Mouse (Mus musculus): ENCODE data around the gene Eepd1. TPM values are rescaled to one million over a fixed set of nuclear protein-coding genes. Genes with fewer than 3 reads are reported as not detected.

The Eepd1 gene
- total and polyA plus RNA-seq, 3 experiments = 0.85 to 1.6 TPM; not detected in 1

- H3K36me3 ChIP-seq (ENCODE audit: control insufficient read depth in 1 of 2, insufficient read depth in 2 of 2, low read length in 2 of 2) = no peaks in the 10 kb centered on the region
- H3K4me3 ChIP-seq (ENCODE audit: control insufficient read depth in 1 of 2, insufficient read depth in 1 of 2, low read depth in 2 of 2, low read length in 2 of 2) = no peak overlapping the region
- H3K4me1 ChIP-seq (ENCODE audit: control insufficient read depth in 1 of 2, insufficient read depth in 2 of 2, low read length in 2 of 2) = no peaks in the 10 kb centered on the region
- TF ChIP-seq KAT2A (conservative IDR thresholded peaks at IDR 0.05; ENCODE audit: low read depth, low read length) (no peak), NELFE (IDR thresholded peaks at IDR 0.05; ENCODE audit: low read depth, low read length) (no peak), TBP (IDR thresholded peaks at IDR 0.05; ENCODE audit: low read depth, low read length) (no peak), RCOR1 (IDR thresholded peaks at IDR 0.05; ENCODE audit: low read depth, low read length) (no peak), MEF2A (IDR thresholded peaks at IDR 0.05; ENCODE audit: extremely low read depth, insufficient replicate concordance, low read depth, low read length, poor library complexity, severe bottlenecking) (no peak), MAZ (IDR thresholded peaks at IDR 0.05; ENCODE audit: low read depth, low read length) (no peak), USF1 (IDR thresholded peaks at IDR 0.05; ENCODE audit: low read depth, low read length) (no peak), EP300 (IDR thresholded peaks at IDR 0.05; ENCODE audit: low read depth in 1 of 2, low read length in 2 of 2) (no peak), MYB (IDR thresholded peaks at IDR 0.05; ENCODE audit: low read depth, low read length) (no peak), ETS1 (IDR thresholded peaks at IDR 0.05; ENCODE audit: low read depth, low read length) (no peak), POLR2AphosphoS2 (IDR thresholded peaks at IDR 0.05; ENCODE audit: low read length) (no peak), USF2 (IDR thresholded peaks at IDR 0.05; ENCODE audit: borderline replicate concordance in 1 of 2, insufficient read depth in 1 of 2, low read depth in 1 of 2, low read length in 2 of 2) (no peak), ZNF384 (IDR thresholded peaks at IDR 0.05; ENCODE audit: low read depth, low read length) (no peak), CHD2 (IDR thresholded peaks at IDR 0.05; ENCODE audit: low read length) (no peak), SMC3 (IDR thresholded peaks at IDR 0.05; ENCODE audit: low read depth, low read length) (no peak), JUND (IDR thresholded peaks at IDR 0.05; ENCODE audit: low read depth, low read length) (no peak), MAX (IDR thresholded peaks at IDR 0.05; ENCODE audit: low read length) (no peak), UBTF (IDR thresholded peaks at IDR 0.05; ENCODE audit: borderline replicate concordance, insufficient read depth, low read depth, low read length) (no peak)
- no peaks in the 10 kb centered on the region for H3K27me3 ChIP-seq (ENCODE audit: control insufficient read depth in 1 of 2, insufficient read depth in 2 of 2, low read length in 2 of 2)
- no peak overlapping the region for H3K27ac ChIP-seq (ENCODE audit: control insufficient read depth, low read depth, low read length)
- H3K79me2 ChIP-seq (ENCODE audit: control insufficient read depth, insufficient read depth, low read length, poor library complexity) = no peaks in the 10 kb centered on the region
- no peaks in the 10 kb centered on the region for H3K9me3 ChIP-seq (replicated peaks; ENCODE audit: insufficient read depth, low read length)
- no peak overlapping the region for H3K9ac ChIP-seq (ENCODE audit: control insufficient read depth, low read depth, low read length, poor library complexity, severe bottlenecking)
- DNase-seq (ENCODE audit: low read depth, low spot score) = no peak
Measured at GRCm38 (mm10) chr9:25531627-25532026, 50.3 kb downstream of the Eepd1 start.

GRCm38 (mm10) chr9:25532105-25532504 is 50.8 kb downstream of the Eepd1 start:
- Histone ChIP-seq H3K36me3 (ENCODE audit: control insufficient read depth in 1 of 2, insufficient read depth in 2 of 2, low read length in 2 of 2) (no peaks in the 10 kb centered on the region), H3K27ac (ENCODE audit: control insufficient read depth, low read depth, low read length) (no peak overlapping the region), H3K4me3 (ENCODE audit: control insufficient read depth in 1 of 2, insufficient read depth in 1 of 2, low read depth in 2 of 2, low read length in 2 of 2) (no peak overlapping the region), H3K79me2 (ENCODE audit: control insufficient read depth, insufficient read depth, low read length, poor library complexity) (no peaks in the 10 kb centered on the region), H3K9me3 (replicated peaks; ENCODE audit: insufficient read depth, low read length) (no peaks in the 10 kb centered on the region), H3K4me1 (ENCODE audit: control insufficient read depth in 1 of 2, insufficient read depth in 2 of 2, low read length in 2 of 2) (no peaks in the 10 kb centered on the region), H3K9ac (ENCODE audit: control insufficient read depth, low read depth, low read length, poor library complexity, severe bottlenecking) (no peak overlapping the region), H3K27me3 (ENCODE audit: control insufficient read depth in 1 of 2, insufficient read depth in 2 of 2, low read length in 2 of 2) (no peaks in the 10 kb centered on the region)
- TF ChIP-seq TCF12 (IDR thresholded peaks at IDR 0.05; ENCODE audit: low read depth, low read length) (no peak), JUND (IDR thresholded peaks at IDR 0.05; ENCODE audit: low read depth, low read length) (no peak), ELF1 (IDR thresholded peaks at IDR 0.05; ENCODE audit: low read depth, low read length) (no peak), POLR2AphosphoS2 (IDR thresholded peaks at IDR 0.05; ENCODE audit: low read length) (no peak), POLR2A (IDR thresholded peaks at IDR 0.05; ENCODE audit: control insufficient read depth in 1 of 2, insufficient read depth in 1 of 2, low read depth in 1 of 2, low read length in 2 of 2, poor library complexity in 1 of 2) (no peak), USF2 (IDR thresholded peaks at IDR 0.05; ENCODE audit: borderline replicate concordance in 1 of 2, insufficient read depth in 1 of 2, low read depth in 1 of 2, low read length in 2 of 2) (no peak), BHLHE40 (IDR thresholded peaks at IDR 0.05; ENCODE audit: borderline replicate concordance, low read depth, low read length) (no peak), TBP (IDR thresholded peaks at IDR 0.05; ENCODE audit: low read depth, low read length) (no peak), ZC3H11A (IDR thresholded peaks at IDR 0.05; ENCODE audit: low read depth, low read length) (no peak), RAD21 (IDR thresholded peaks at IDR 0.05; ENCODE audit: low read depth, low read length) (no peak), ETS1 (IDR thresholded peaks at IDR 0.05; ENCODE audit: low read depth, low read length) (no peak), USF1 (IDR thresholded peaks at IDR 0.05; ENCODE audit: low read depth, low read length) (no peak), POLR2AphosphoS5 (IDR thresholded peaks at IDR 0.05; ENCODE audit: borderline replicate concordance, low read depth, low read length) (no peak), E2F4 (IDR thresholded peaks at IDR 0.05; ENCODE audit: borderline replicate concordance, low read depth, low read length) (no peak), MXI1 (IDR thresholded peaks at IDR 0.05; ENCODE audit: low read depth, low read length) (no peak), GABPA (IDR thresholded peaks at IDR 0.05; ENCODE audit: low read depth, low read length) (no peak)
- no peak for DNase-seq (ENCODE audit: low read depth, low spot score)
